Mouse (Mus musculus): ENCODE measurements around the gene Psme2. TPM values are rescaled to one million over a fixed set of nuclear protein-coding genes. Genes with fewer than 3 reads are reported as not detected.

Gene Psme2
- total RNA-seq (2021) = 10 to 100 TPM; 42.3 to 45.4 TPM

DNA sequence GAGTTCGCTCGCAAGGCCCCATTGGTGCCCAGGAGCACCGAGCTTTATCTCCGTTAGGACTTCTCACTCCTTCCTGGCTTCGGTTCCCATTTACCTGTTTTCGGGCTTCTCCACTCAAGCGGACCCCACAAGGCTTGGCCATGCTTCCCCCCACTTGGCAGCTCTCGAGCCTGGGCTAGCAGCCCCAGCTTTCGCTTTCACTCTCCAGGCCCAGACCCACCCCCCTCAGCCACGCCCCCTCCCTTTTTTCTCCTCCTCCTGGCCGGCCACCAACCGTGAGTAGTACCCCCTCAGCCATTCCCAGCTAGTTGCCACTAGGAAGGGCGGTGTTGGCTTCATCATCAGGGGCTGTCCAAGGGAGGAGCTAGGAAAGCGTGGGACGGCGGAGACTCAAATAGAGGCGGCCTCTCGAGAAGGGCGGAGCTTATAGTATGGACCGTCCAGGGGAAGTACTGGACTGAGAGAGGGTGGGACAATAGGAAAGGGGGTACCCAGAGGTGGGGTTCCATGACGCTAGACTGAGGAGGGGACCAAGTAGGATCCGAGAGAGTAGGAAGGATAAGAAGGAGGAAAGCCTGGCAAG lies at the start of gene Psme2:
TSS of gene Psme2 (minus strand) at position 366 of the 583 bp plus-strand sequence.
- intact Hi-C loops (cut with DNase I) = loop anchor here (2.0 kb wide), 1 partner anchor 30 kb away; the partner anchor contains the start of genes A730061H03Rik and Dcaf11
- DNase-seq (ENCODE audit: low spot score in 2 of 2) = peak; percentile 88 to 91

DNA sequence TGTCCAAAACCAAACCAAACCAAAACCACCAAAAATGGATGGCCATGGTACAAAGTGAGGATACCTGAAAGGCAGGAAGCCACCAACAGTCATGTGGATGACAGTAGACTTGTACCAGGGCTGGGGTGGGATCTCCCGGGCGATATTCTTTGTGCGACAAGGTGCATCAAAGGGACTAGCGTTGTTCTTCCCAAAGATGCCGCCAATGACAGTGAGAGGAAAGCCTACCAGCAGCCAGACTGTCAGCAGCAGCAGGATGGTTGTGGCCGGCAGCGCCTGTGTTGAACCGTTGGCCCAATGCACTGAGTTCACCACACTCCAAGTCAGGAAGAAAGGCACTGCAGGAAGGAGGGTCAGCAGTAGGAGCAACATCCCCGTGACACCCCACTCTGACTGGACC lies 46.9 kb upstream of the Psme2 start, which contains the start of gene Gm49378:
TSS of gene Gm49378 (minus strand) at position 101 of the 400 bp plus-strand sequence.
- DNase-seq (ENCODE audit: low spot score in 2 of 2) = no peak
- intact Hi-C loops (cut with DNase I) = no loop called here

DNA sequence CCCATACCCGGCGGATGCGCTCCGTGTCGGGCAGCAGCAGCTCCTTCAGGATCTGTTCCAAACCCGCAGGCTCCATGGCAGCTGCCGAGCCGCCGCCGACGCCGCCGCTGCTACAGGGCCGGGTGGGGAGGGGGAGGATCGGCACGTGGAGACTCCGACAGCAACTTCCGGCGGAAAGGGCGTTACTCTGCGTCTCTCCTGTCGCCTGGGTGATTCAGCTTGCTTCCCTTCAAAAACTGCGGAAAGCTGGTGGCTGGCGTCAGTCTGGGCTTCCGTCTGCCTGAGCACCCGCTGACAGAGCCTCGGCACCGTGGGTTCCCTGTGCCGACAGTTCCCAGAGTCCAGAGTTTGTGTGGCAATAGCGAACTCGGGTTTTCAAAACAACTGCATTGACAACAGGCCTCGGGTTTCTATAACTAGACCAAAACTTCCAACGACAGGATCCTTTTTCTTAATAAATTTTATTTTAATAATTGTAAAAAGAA lies 44.7 kb upstream of the Psme2 start, which contains the start of gene Ipo4:
TSS of gene Ipo4 (minus strand) at position 435 of the 485 bp plus-strand sequence.
- DNase-seq (ENCODE audit: low spot score in 2 of 2) = peak; percentile 90
- intact Hi-C loops (cut with DNase I) = no loop called here

DNA sequence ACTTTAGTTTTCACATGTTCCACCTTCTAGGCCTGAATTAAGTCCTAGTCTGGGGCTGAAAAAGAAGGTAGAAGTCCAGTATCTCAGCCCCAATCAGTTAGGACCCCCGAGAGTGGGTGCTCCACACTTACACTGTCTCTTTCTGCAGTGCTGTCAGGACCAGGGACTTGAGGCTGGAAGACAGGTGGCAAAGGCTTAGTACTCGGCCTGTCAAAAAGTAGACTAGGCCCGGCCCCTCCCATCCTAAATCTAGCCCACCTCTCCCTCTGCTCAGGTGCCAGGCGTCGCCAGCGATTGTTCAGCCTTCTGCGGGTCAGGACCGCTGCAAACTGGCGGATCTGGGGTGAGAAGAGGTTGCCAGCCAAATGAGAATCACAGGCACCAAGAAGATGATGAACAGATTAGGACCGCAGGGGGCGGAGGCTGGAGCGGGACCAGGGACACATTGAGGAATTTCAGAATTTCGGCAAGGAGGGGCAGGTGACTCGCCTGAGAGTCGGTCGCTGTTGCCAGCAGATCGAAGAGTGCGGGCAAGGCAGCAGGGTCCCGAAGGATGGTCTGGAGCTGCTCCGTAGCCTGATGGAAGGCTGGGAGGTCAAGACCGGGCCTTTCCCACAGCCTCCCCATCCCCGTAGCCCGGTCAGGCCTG lies 44.1 kb upstream of the Psme2 start:
- intact Hi-C loops (cut with DNase I) = no loop called here
- DNase-seq (ENCODE audit: low spot score in 2 of 2) = peak in 1 of 2 experiments; percentile 17

DNA sequence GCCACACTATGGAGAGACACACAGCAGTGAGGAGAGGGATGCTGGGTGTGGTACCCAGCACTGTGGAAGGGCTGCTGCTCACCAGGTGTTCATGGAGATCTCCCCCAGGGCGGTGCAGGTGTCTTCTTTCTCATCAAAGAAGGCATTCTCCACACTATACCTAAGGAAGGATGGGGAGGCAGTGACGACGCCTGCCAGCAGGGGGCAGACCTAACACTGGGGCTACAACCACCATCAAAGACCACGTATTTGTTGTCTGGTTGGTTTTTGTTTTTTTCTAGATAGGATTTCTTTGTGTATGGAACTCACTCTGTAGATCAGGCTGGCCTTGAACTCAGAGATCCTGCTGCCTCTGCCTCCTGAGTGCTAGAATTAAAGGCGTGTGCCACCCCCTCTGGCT lies 38.4 kb upstream of the Psme2 start:
- intact Hi-C loops (cut with DNase I) = no loop called here
- DNase-seq (ENCODE audit: low spot score in 2 of 2) = no peak

DNA sequence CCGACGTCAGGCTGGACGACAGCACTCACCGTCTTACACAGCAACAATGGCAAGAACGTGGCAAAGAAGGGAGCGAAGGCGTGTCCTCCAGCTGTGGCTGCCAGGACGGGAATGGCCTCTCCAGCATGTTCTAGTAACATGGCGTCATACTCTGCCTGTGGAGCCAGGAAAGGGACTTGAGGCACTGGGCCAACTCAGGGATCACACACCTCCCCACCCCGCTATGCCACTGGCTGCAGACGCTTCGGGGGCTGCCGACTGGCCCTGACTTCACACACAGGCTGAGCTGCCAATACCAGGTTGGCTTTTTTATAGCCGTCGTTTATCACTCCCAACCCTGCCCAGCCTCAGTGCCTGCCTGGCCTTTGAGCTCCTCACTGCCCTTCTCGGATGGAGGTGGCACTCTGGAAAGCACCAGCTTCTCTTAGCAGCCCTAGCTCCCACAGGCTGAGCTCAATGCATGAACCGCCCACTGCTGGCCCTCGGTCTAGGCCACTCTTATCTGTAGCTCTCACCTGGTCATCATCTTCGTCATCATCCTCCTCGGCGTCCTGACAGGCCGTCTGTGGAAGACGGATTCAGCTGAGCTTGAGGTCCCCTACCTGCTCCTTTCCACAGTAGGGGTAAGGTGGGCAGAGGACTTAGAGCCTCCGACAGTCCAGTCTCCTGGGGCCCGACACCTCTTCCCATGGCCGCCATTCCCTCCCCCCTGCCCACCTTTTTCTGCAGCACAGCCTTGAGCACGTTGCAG lies 37.3 kb upstream of the Psme2 start:
- intact Hi-C loops (cut with DNase I) = no loop called here

DNA sequence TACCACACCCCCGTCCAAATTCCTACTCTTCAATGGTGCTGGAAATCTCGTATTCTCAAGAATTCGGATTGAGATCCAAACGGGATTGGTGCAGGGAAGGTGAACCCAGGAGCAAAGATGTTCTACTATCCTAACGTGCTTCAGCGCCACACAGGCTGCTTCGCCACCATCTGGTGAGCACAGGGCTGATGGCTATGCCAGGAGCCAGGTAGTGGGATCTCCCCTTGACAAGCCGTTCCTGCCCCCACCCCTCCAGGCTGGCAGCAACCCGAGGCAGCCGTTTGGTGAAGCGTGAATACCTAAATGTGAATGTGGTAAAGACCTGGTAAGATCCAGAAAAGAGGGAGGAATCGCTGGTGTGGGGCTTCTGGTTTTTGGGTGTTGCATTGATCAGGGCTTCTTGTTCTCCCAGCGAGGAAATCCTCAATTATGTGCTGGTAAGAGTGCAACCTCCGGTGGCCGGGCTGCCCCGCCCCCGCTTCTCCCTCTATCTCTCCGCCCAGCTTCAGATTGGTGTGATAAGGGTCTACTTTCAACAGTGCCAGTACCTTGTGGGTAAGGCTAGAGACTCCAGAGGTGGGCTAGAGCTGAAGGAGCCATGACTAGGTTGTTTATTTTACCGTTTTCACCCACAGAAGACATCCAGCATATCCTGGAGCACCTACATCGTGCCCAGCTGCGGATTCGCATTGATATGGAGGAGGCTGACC lies 27.7 kb upstream of the Psme2 start:
- DNase-seq (ENCODE audit: low spot score in 2 of 2) = no peak
- intact Hi-C loops (cut with DNase I) = no loop called here

More for the DNA sequence above, 37.3 kb upstream of the Psme2 start:
- DNase-seq (ENCODE audit: low spot score in 2 of 2) = no peak

DNA sequence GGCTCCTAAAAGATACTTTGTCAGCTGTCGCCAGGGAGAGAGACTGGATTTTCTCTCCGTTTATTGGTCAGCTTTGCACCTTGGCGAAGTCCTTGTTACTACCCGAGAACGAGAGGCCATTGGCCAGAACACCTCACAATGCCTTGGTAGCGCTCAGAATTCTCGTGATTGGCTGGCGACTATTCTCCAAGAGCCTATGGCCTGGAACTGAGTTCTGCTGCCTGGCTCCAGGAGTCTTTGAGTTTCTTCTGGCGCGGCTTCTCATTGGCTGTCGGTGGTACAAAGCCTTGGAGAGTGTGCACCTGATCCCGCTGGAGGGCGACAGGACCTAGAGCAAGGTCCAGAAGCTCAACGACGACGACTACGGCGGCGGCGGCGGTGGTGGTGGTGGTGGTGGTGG lies 26.9 kb upstream of the Psme2 start, which contains the start of gene Rec8:
TSS of gene Rec8 (plus strand) at position 216 of the 400 bp plus-strand sequence.
- intact Hi-C loops (cut with DNase I) = no loop called here
- no peak for DNase-seq (ENCODE audit: low spot score in 2 of 2)

DNA sequence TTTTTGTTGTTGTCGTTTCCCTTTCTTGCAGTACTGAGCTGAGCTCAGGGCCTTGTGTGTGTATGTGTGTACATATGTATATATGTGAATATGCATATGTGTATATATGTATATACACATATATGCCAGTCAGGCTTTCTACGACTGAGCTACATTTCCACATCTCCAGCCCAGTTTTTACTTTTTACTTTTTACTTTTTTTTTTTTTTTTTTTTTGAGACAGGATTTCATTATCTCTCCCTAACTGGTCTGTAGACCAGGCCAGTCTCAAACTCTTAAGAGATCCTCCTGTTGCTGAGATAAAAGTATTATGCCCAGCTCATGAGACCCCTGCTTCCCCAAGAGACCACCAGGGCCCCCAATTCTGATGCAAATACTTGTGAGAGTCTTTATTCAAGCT lies 25.9 kb upstream of the Psme2 start:
- intact Hi-C loops (cut with DNase I) = no loop called here
- no peak for DNase-seq (ENCODE audit: low spot score in 2 of 2)

DNA sequence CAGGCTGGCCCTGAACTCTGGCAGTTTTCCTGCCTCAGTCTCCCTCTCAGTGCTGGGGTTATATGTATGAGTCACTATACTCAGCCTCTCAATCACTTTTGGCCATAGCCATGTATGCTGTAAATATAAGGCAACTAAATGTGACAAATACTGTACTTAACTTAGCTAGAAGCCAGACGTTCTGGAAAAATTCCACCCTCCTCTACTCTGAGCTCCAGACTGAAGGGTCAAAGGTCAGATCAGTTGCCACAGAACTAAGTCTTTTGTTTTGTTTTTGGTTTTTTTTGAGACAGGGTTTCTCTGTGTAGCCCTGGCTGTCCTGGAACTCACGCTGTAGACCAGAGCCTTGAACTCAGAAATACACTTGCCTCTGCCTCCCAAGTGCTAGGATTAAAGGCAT lies 25.0 kb upstream of the Psme2 start:
- no peak for DNase-seq (ENCODE audit: low spot score in 2 of 2)
- intact Hi-C loops (cut with DNase I) = no loop called here

DNA sequence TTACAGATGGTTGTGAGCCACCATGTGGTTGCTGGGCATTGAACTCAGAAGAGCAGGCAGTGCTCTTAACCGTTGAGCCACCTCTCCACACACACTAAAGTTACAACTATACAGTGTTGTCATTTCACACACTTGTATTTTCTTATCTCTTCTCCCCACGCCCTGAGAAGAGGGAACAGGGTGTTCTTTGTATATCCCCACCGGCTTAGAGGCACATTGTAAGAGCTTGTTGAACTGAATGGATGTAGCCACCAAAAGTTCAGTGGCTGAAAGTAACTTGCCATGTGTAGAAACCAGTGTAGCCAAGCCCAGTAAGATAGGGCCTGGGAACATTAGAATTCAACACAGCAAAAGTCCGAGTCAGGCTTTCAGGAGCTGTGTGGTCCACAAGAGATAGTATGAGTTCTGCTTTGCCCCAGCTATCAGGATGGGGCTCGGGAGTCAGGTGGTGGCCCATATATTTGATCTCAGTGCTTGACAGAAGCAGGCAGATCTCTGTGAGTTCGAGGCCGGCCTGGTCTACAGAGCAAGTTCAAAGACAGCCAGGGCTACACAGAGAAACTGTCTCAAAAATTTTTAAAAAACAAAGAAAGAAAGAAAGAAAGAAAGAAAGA lies 23.8 kb upstream of the Psme2 start:
- intact Hi-C loops (cut with DNase I) = no loop called here

DNA sequence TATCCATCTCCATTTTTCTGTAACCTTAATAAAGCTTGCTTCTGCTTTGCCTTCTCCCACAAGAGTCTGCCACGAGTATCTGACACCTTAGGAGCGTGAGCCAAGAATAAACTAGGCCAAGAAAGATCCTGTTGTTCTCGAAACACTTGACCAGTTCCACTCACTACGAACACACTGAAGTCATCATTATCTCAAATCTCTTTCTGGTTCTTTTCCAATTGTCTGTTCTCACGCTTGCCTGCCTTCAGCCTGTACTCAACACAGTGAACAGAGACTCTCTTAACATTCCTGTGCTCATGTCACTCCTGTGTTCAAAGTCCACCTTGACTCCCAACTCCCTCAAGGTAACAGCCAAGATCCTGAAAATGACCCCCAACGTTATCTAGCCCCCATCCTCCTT lies 22.4 kb upstream of the Psme2 start:
- DNase-seq (ENCODE audit: low spot score in 2 of 2) = no peak
- intact Hi-C loops (cut with DNase I) = no loop called here

More for the DNA sequence above, 23.8 kb upstream of the Psme2 start:
- DNase-seq (ENCODE audit: low spot score in 2 of 2) = no peak

DNA sequence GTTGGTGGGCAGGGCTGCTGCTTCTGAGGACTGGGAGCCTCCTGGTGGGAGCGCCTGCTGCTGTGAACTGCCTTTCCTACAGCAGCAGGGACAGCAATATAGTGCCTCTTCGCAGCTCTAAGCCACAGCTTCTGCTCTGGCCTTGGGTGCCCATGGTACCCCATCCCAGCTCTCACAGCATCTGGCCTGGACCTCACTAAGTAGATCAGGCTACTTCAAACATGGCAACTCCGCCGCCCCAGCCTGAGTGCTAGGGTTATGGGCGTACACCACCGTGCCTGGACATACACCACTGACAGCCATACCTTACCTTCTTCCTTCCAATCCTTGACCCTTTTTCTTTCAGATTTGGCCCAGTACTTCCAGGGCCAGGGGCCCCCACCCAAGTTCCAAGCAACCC lies 17.4 kb upstream of the Psme2 start:
- DNase-seq (ENCODE audit: low spot score in 2 of 2) = no peak
- intact Hi-C loops (cut with DNase I) = no loop called here

DNA sequence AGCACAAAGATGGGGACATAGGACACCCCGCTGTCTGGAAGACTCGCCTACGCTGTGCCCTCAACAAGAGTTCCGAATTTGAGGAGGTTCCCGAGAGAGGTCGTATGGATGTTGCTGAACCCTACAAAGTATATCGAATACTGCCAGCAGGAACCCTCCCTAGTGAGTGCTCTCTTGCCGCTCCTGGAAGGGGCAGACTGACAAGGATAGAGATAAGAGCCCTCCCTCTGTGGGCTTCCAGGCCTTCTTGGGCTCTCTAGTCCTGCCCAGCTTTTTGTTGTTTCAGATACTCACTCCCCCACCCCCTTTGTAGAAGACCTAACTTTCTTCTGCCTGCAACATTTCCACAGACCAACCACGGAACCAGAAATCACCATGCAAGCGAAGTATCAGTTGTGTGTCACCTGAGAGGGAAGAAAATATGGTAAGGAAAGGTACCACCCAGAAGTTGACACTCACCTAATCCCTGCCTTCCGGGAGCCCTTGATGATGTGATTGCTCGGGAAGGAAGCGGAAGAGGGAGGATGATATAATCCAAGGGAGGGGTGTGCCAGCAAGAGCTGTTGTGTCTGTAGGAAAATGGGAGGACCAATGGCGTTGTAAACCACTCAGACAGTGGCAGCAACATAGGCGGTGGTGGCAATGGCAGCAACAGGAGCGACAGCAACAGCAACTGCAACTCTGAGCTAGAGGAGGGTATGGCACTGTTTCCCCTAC lies 15.0 kb upstream of the Psme2 start:
- intact Hi-C loops (cut with DNase I) = no loop called here
- DNase-seq (ENCODE audit: low spot score in 2 of 2) = no peak

DNA sequence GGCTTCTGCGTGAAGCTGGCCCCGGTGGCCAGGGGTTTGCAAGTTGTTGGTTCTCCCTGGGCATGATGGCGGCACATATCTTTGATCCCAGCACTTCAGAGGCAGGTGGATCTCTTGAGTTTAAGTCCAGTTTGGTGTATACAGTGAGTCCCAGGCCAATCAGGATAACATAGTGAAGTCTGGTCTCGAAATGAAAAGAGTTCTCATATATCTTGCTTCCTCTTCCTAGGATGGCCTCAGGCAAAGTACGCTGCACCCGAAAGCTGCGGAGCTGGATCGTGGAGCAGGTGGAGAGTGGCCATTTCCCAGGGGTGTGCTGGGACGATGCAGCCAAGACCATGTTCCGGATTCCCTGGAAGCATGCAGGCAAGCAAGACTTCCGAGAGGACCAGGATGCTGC lies 13.9 kb upstream of the Psme2 start:
- intact Hi-C loops (cut with DNase I) = no loop called here
- no peak for DNase-seq (ENCODE audit: low spot score in 2 of 2)

DNA sequence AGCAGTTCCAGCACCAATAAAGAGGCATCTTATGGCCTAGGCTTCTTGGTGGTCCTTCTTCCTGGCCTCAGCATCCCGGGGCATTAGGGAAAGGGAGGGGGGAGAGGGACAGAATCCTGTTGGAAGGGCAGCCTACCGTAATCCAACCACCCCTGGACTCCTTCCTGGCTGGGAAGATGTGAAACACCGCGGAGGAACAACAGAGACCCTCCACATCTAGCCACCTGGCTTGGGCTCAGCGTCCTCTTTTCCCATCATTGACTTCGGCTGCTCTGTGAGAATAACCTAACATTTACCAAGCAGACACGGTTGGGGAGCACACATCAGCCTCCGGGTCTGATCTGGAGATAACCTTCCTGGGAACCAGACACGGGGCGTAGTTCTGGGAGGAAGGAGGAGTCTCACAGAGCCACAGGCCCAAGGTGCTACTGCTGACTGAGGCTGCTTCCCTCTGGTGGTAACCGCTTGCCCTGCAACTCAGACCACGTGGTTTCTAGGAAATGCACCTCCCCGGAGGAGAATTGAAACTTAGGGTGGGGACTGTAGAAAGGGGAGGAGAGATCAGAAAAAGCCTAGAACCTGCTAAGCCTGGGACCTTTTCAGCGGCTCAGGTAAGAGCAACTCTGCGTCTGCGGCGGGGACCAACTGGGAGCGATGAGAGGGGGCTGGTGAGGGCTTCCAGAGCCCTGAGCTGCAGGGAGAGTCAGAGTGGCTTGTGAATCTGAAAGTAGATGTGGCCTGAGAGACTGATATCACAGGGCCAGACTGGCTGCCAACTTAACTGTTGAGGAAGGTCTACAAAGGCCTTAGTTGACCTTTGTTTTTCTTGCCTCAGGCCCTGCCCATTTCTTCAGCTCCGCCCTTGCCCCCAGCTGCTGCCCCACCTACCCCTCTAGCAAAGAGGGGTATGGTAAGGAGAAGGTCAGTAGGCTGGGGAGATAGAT lies 13.0 kb upstream of the Psme2 start:
- intact Hi-C loops (cut with DNase I) = no loop called here
- peak; percentile 73 to 84 for DNase-seq (ENCODE audit: low spot score in 2 of 2)

DNA sequence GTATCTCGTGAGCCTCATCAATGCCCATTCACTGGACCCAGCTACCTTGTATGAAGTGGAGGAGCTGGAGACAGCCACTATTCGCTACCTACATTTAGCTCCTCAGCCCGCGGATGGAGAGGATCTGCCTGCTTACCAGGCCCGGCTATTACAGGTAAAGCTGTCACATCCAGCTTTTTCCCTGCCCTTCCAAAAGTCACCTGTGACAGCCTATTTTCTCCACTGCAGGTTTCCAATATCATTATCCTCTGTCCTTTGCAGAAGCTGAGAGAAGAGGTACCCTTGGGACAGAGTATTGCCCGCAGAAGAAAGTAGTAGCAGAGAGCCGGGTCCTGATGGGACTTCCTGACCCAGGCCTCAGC lies 12.3 kb upstream of the Psme2 start, which contains the start of gene Irf9:
TSS of gene Irf9 (plus strand) at position 301 of the 362 bp plus-strand sequence.
- no peak for DNase-seq (ENCODE audit: low spot score in 2 of 2)
- intact Hi-C loops (cut with DNase I) = no loop called here
